Mouse (Mus musculus): Measurements from ENCODE around the gene Sema4d. TPM values are rescaled to one million over a fixed set of nuclear protein-coding genes. Genes with fewer than 3 reads are reported as not detected.

Sema4d gene
- total and polyA plus RNA-seq, 3 experiments = 12.8 to 67.1 (median 16.7) TPM

- no peak overlapping the region for H3K27ac ChIP-seq (ENCODE audit: insufficient read depth, low read depth)
- peaks cover 7 to 46% of the 10 kb centered on the region in 2 experiments; a peak in 3 of 4 replicates for H3K4me1 ChIP-seq (ENCODE audit: control insufficient read depth in 1 of 2, insufficient read depth in 2 of 2)
- dilution Hi-C loops (cut with MboI; ENCODE audit: extremely low pct_ligation_motif_present, extremely low pct_unique_long_range_greater_than_20kb, low sequenced_read_pairs) = no loop called here
Measured at GRCm38 (mm10) chr13:51761186-51761813, 32.2 kb downstream of the Sema4d start.

GRCm38 (mm10) chr13:51759256-51759987 is 34.1 kb downstream of the Sema4d start:
- H3K27me3 ChIP-seq (replicated peaks) = no peaks in the 10 kb centered on the region
- DNase-seq (ENCODE audit: extremely low read depth) = no peak
- H3K4me1 ChIP-seq (ENCODE audit: control insufficient read depth in 1 of 2, insufficient read depth in 2 of 2) = peaks cover 23 to 54% of the 10 kb centered on the region in 2 experiments
- no peak overlapping the region for H3K4me2 ChIP-seq (ENCODE audit: insufficient read depth, low read depth, poor library complexity, severe bottlenecking)
- no peak overlapping the region for H3K9ac ChIP-seq (ENCODE audit: insufficient read depth, low read depth)
- no peaks in the 10 kb centered on the region; the same call in 1 of the 2 replicates for H3K79me2 ChIP-seq (replicated peaks; ENCODE audit: control insufficient read depth, extremely low read depth, insufficient read depth, poor library complexity, severe bottlenecking)
- in situ Hi-C loops (cut with MboI; ENCODE audit: low pct_ligation_motif_present, low pct_unique_long_range_greater_than_20kb, low sequenced_read_pairs) = no loop called here
- H3K4me3 ChIP-seq (replicated peaks in 1 of 3; ENCODE audit: low read depth in 2 of 3, low read length in 2 of 3, poor library complexity in 1 of 3) = no peak overlapping the region
- H3K36me3 ChIP-seq (replicated peaks in 1 of 2; ENCODE audit: control insufficient read depth in 1 of 2, insufficient read depth in 1 of 2, low read length in 1 of 2) = peaks cover 5 to 56% of the 10 kb centered on the region in 2 experiments
- H3K27ac ChIP-seq (ENCODE audit: insufficient read depth, low read depth) = no peak overlapping the region
- TF ChIP-seq JUND (conservative IDR thresholded peaks at IDR 0.05; ENCODE audit: low read depth, low read length) = no peak
- TF ChIP-seq ZMIZ1 (IDR thresholded peaks at IDR 0.05; ENCODE audit: low read depth, low read length) = no peak
- TF ChIP-seq HCFC1 (IDR thresholded peaks at IDR 0.05; ENCODE audit: low read depth, low read length) = no peak
- no peak for TF ChIP-seq RAD21 (IDR thresholded peaks at IDR 0.05; ENCODE audit: low read depth, low read length)
- no peak for TF ChIP-seq ZNF384 (IDR thresholded peaks at IDR 0.05; ENCODE audit: low read depth, low read length)
- no peaks in the 10 kb centered on the region for H3K9me3 ChIP-seq (replicated peaks; ENCODE audit: low read length)
- dilution Hi-C loops (cut with MboI; ENCODE audit: extremely low pct_ligation_motif_present, extremely low pct_unique_long_range_greater_than_20kb, low sequenced_read_pairs) = no loop called here

More at GRCm38 (mm10) chr13:51761186-51761813, 32.2 kb downstream of the Sema4d start:
- in situ Hi-C loops (cut with MboI; ENCODE audit: low pct_ligation_motif_present, low pct_unique_long_range_greater_than_20kb, low sequenced_read_pairs) = no loop called here
- DNase-seq (ENCODE audit: extremely low read depth) = no peak
- no peaks in the 10 kb centered on the region for H3K9me3 ChIP-seq (replicated peaks; ENCODE audit: low read length)
- no peak overlapping the region for H3K4me3 ChIP-seq (replicated peaks in 1 of 3; ENCODE audit: low read depth in 2 of 3, low read length in 2 of 3, poor library complexity in 1 of 3)
- no peaks in the 10 kb centered on the region for H3K27me3 ChIP-seq (replicated peaks)
- TF ChIP-seq POLR2AphosphoS2 (IDR thresholded peaks at IDR 0.05; ENCODE audit: low read depth, low read length) (no peak), ZMIZ1 (IDR thresholded peaks at IDR 0.05; ENCODE audit: low read depth, low read length) (no peak), CHD1 (IDR thresholded peaks at IDR 0.05; ENCODE audit: low read depth, low read length) (no peak), MAFK (IDR thresholded peaks at IDR 0.05; ENCODE audit: insufficient replicate concordance, low read length) (no peak), BHLHE40 (IDR thresholded peaks at IDR 0.05; ENCODE audit: low read depth, low read length) (no peak), CHD2 (IDR thresholded peaks at IDR 0.05; ENCODE audit: low read length) (no peak), HCFC1 (IDR thresholded peaks at IDR 0.05; ENCODE audit: low read depth, low read length) (no peak), E2F4 (IDR thresholded peaks at IDR 0.05; ENCODE audit: insufficient replicate concordance, low read depth, low read length) (no peak), KAT2A (IDR thresholded peaks at IDR 0.05; ENCODE audit: insufficient replicate concordance, low read length) (no peak), MAX (IDR thresholded peaks at IDR 0.05; ENCODE audit: low read length) (no peak)
- H3K9ac ChIP-seq (ENCODE audit: insufficient read depth, low read depth) = no peak overlapping the region
- H3K4me2 ChIP-seq (ENCODE audit: insufficient read depth, low read depth, poor library complexity, severe bottlenecking) = no peak overlapping the region
- H3K36me3 ChIP-seq (replicated peaks in 1 of 2; ENCODE audit: control insufficient read depth in 1 of 2, insufficient read depth in 1 of 2, low read length in 1 of 2) = peaks cover 5 to 70% of the 10 kb centered on the region in 2 experiments
- H3K79me2 ChIP-seq (replicated peaks; ENCODE audit: control insufficient read depth, extremely low read depth, insufficient read depth, poor library complexity, severe bottlenecking) = no peaks in the 10 kb centered on the region; the same call in 1 of the 2 replicates

Data from CH12.LX (cell line).